Mouse (Mus musculus) erythroblast, embryonic 14.5 days (primary cell): ENCODE results near the gene Gm17617.

Experiments used
- GATA1 ChIP-seq: IDR thresholded peaks from 2 replicates; pipeline ENCODE4 v1.6.1; 2012; ENCODE audit warnings: low read length, inconsistent platforms, mixed read lengths
- TAL1 ChIP-seq: IDR thresholded peaks from 3 replicates; pipeline ENCODE4 v1.6.1; 2012; ENCODE audit warnings: low read length, inconsistent platforms, mixed read lengths

DNA sequence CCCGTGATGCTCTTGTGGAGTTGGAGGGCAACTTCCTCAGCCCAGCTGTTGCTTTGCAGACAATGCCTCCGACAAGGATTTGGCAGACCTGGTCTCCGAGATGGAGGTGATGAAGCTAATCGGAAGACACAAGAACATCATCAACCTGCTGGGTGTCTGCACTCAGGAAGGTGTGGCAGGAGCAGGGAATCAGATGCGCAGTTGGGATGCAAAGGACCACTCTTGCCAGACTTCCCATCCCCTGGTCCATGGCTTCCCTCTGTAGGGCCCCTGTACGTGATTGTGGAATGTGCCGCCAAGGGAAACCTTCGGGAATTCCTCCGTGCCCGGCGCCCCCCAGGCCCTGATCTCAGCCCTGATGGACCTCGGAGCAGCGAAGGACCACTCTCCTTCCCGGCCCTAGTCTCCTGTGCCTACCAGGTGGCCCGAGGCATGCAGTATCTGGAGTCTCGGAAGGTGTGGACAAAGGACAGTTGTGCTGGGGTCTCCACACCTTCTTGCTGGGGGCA lies 32.5 kb upstream of the Gm17617 start:
- TF ChIP-seq GATA1 (no peak), TAL1 (no peak)
